Mouse (Mus musculus): Measurements from ENCODE around the gene Ugt1a10. TPM values are rescaled to one million over a fixed set of nuclear protein-coding genes. Genes with fewer than 3 reads are reported as not detected.
"Not testable (repeated sequence)": the region's sequence is repeated elsewhere in the genome, so short reads cannot be mapped to it uniquely, and the experiment has no call there.

The Ugt1a10 gene
- polyA plus RNA-seq, 1 experiment = not detected

- DNase-seq (ENCODE audit: extremely low spot score in 1 of 2, low spot score in 1 of 2) = no peak
Observed at GRCm38 (mm10) chr1:88212341-88213045, 157.3 kb downstream of the Ugt1a10 start.

- DNase-seq (ENCODE audit: extremely low spot score in 1 of 2, low spot score in 1 of 2) = no peak
Observed at GRCm38 (mm10) chr1:88213061-88213460, 157.9 kb downstream of the Ugt1a10 start.

- no peak for DNase-seq (ENCODE audit: extremely low spot score in 1 of 2, low spot score in 1 of 2)
Observed at GRCm38 (mm10) chr1:88213766-88214461, 158.7 kb downstream of the Ugt1a10 start.

GRCm38 (mm10) chr1:88214462-88214952 lies 159.3 kb downstream of the Ugt1a10 start:
- DNase-seq (ENCODE audit: extremely low spot score in 1 of 2, low spot score in 1 of 2) = no peak

GRCm38 (mm10) chr1:88215466-88216380 lies 160.5 kb downstream of the Ugt1a10 start:
- no peak for DNase-seq (ENCODE audit: extremely low spot score in 1 of 2, low spot score in 1 of 2)

- DNase-seq (ENCODE audit: extremely low spot score in 1 of 2, low spot score in 1 of 2) = no peak
Observed at GRCm38 (mm10) chr1:88216551-88216950, 161.4 kb downstream of the Ugt1a10 start.

- no peak for DNase-seq (ENCODE audit: extremely low spot score in 1 of 2, low spot score in 1 of 2)
Observed at GRCm38 (mm10) chr1:88217144-88217543, 162.0 kb downstream of the Ugt1a10 start.

- no peak for DNase-seq (ENCODE audit: extremely low spot score in 1 of 2, low spot score in 1 of 2)
Observed at GRCm38 (mm10) chr1:88217576-88217975, 162.4 kb downstream of the Ugt1a10 start.

GRCm38 (mm10) chr1:88218051-88218450 lies 162.9 kb downstream of the Ugt1a10 start:
- DNase-seq (ENCODE audit: extremely low spot score in 1 of 2, low spot score in 1 of 2) = no peak

GRCm38 (mm10) chr1:88218591-88218990 lies 163.4 kb downstream of the Ugt1a10 start:
- no peak for DNase-seq (ENCODE audit: extremely low spot score in 1 of 2, low spot score in 1 of 2)

- no peak for DNase-seq (ENCODE audit: extremely low spot score in 1 of 2, low spot score in 1 of 2)
Observed at GRCm38 (mm10) chr1:88219054-88219453, 163.9 kb downstream of the Ugt1a10 start.

- no peak for DNase-seq (ENCODE audit: extremely low spot score in 1 of 2, low spot score in 1 of 2)
Observed at GRCm38 (mm10) chr1:88220336-88220735, 165.1 kb downstream of the Ugt1a10 start.

GRCm38 (mm10) chr1:88222216-88222615 lies 167.0 kb downstream of the Ugt1a10 start:
- DNase-seq (ENCODE audit: extremely low spot score in 1 of 2, low spot score in 1 of 2) = no peak

- DNase-seq (ENCODE audit: extremely low spot score in 1 of 2, low spot score in 1 of 2) = not testable (repeated sequence)
Observed at GRCm38 (mm10) chr1:88223011-88223515, 167.9 kb downstream of the Ugt1a10 start.

- no peak for DNase-seq (ENCODE audit: extremely low spot score in 1 of 2, low spot score in 1 of 2)
Observed at GRCm38 (mm10) chr1:88223591-88223990, 168.4 kb downstream of the Ugt1a10 start.

GRCm38 (mm10) chr1:88224029-88224776 lies 169.0 kb downstream of the Ugt1a10 start:
- DNase-seq (ENCODE audit: extremely low spot score in 1 of 2, low spot score in 1 of 2) = no peak

- not testable (repeated sequence) for DNase-seq (ENCODE audit: extremely low spot score in 1 of 2, low spot score in 1 of 2)
Observed at GRCm38 (mm10) chr1:88225301-88225700, 170.1 kb downstream of the Ugt1a10 start.

- DNase-seq (ENCODE audit: extremely low spot score in 1 of 2, low spot score in 1 of 2) = no peak
Observed at GRCm38 (mm10) chr1:88225741-88226140, 170.6 kb downstream of the Ugt1a10 start.

- DNase-seq (ENCODE audit: extremely low spot score in 1 of 2, low spot score in 1 of 2) = no peak
Observed at GRCm38 (mm10) chr1:88226670-88227379, 171.6 kb downstream of the Ugt1a10 start, which contains the start of gene Mroh2a. Gene Mroh2a, plus strand, starts transcription at chr1:88226986.
